Mouse (Mus musculus) left cerebral cortex, postnatal 25 days (tissue): ENCODE results near the gene Tdpoz4. TPM values are rescaled to one million over a fixed set of nuclear protein-coding genes. Genes with fewer than 3 reads are reported as not detected.
"Not testable (repeated sequence)": the region's sequence is repeated elsewhere in the genome, so short reads cannot be mapped to it uniquely, and the experiment has no call there.

Source experiments
- DNase-seq, 2 experiments: peaks; one replicate each; pipeline ENCODE4 v3.0.0; 2022; ENCODE audit warnings: low spot score in 2 of 2, mixed read lengths in 1 of 2
- intact Hi-C: fragments of 180-260 bp; cut with DNase I; formaldehyde crosslinking; loops from one replicate; pipeline ENCODE4 v1.15.1; 2025
- total RNA-seq, 2 experiments: library from RNA; stranded (reverse); gene quantifications; 2 replicates each; pipeline ENCODE4 v1.2.3; 2021

The Tdpoz4 gene
- not detected for total RNA-seq

DNA sequence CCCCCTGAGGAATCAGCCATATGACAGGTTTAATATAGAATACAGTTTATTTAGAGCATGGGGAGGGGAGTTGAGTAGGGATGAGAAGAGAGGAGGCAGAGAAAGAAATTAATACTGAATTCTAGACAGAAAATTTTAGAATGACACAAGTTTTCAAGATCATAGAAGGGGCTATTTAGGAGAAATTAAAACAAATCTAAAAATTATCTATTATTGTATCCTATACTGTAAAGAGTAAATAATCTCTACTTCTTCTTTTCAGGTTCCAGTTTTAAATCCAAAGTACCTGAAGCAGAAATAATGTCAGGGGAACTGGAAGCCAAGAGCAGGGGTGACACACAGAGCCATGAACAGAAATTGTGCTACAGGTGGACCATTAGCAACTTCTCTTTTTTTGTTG is at the start of gene Tdpoz4:
Tdpoz4 (plus strand) TSS at position 301 of the 400 bp plus-strand sequence.
- intact Hi-C loops, DNase-seq: not testable (repeated sequence)

- DNase-seq, intact Hi-C loops: not testable (repeated sequence)
Measured at GRCm38 (mm10) chr3:93754022-93754421, 42.2 kb upstream of the Tdpoz4 start.

- DNase-seq, intact Hi-C loops: not testable (repeated sequence)
Measured at GRCm38 (mm10) chr3:93772700-93773099, 23.5 kb upstream of the Tdpoz4 start, which contains the start of gene Gm5773. Gene Gm5773 (plus strand): TSS chr3:93773000.

- intact Hi-C loops, DNase-seq: not testable (repeated sequence)
Measured at GRCm38 (mm10) chr3:93813341-93813740, 17.1 kb downstream of the Tdpoz4 start.

GRCm38 (mm10) chr3:93825720-93826119 is 29.5 kb downstream of the Tdpoz4 start, which contains the start of gene Tdpoz3:
Gene Tdpoz3 (plus strand): TSS chr3:93826020.
- DNase-seq, intact Hi-C loops: not testable (repeated sequence)

Other genes starting within 250 kb of the Tdpoz4 start
- gene S100a10, start 241.3 kb upstream of the Tdpoz4 start, total RNA-seq = 10 to 100 TPM; 35.9 to 41.5 TPM
- not detected for gene Tdpoz2, start 143.7 kb upstream of the Tdpoz4 start, total RNA-seq
- not detected for gene Tdpoz1, start 120.1 kb upstream of the Tdpoz4 start, total RNA-seq
- gene Gm37596, start 103.3 kb upstream of the Tdpoz4 start, total RNA-seq = not detected
- not detected for gene Gm5773, start 23.4 kb upstream of the Tdpoz4 start, total RNA-seq
- gene Tdpoz3, start 29.6 kb downstream of the Tdpoz4 start, total RNA-seq = not detected
- not detected for gene Gm9117, start 147.1 kb downstream of the Tdpoz4 start, total RNA-seq
- not detected for gene Tdpoz5, start 164.9 kb downstream of the Tdpoz4 start, total RNA-seq